Mouse (Mus musculus) c-Kit-positive CD71-positive TER-119-negative erythroid progenitor cells, embryonic 14.5 days (primary cell): ENCODE data around the gene Blnk.

ENCODE experiments used
- DNase-seq: peaks from one replicate; pipeline ENCODE4 v3.0.0-alpha.2; 2013; ENCODE audit warnings: low read depth

Blnk gene

DNA sequence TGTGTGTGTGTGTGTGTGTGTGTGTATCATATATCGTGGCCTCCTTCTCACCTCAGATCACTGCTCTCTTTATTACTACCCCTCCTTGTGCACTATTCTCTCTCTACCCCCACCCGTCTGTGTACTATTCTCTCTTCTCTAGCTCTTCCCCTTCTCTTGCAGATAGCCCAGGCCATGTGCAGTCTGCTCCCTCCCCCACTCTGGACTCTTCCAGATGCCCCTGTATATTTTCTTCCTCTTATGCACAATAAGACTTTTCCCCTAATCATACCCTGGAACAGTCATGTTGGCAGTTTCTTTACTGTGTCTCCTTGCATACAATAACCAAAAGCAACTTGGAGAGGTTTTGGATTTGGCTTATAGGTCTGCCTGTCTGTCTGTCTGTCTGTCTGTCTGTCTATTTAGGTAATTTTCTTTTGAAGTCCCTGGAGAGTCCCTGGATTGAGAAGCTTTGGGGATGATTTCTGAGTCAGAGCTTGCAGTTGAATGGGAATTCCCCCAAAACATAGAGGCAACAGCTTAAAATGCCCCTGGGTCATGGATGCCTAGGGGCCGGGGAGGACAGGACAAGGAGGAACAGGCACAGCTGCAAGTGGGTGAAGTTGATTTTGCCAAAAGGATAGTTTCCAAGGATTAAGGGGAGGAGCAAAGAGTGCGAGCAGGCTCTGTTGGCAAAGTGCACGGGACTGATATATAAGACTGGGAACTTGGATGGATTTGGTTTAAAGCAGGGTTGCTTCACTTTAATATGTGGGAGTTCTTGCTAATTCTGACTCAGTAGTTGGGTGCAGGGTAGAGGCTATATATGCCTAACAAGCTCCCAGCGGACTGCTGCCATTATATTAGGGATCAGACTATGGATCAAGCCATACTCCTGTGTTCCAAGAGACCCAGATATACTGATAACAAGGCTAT lies 29.1 kb downstream of the Blnk start:
- no peak for DNase-seq

DNA sequence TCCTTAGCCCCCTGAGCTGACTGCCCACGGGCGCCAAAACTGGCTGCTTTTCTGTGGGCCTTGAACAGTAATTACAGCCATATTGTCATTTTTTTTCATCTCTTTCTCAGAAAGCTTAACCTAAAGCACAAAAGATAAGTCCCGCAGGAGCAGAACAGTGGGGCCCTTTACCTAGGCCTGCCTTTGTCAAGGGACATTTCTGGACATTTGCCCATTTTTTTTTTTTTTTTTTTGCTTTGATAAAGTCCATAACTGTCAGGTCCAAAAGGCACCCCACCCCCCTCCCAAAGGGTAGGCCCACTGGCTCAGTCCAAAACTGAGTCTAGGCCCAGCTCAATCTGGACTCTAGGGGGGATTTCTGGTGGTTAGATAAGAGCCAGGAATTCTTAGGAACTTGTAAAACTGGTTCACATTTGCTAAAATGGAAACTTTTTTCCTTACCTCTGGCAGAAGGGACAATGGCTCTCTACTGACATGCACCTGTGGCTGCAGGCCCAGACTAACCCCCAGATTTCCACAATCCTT lies 29.9 kb downstream of the Blnk start:
- no peak for DNase-seq

GRCm38 (mm10) chr19:40962988-40963387 lies 31.3 kb downstream of the Blnk start:
- peak; percentile 38 for DNase-seq

DNA sequence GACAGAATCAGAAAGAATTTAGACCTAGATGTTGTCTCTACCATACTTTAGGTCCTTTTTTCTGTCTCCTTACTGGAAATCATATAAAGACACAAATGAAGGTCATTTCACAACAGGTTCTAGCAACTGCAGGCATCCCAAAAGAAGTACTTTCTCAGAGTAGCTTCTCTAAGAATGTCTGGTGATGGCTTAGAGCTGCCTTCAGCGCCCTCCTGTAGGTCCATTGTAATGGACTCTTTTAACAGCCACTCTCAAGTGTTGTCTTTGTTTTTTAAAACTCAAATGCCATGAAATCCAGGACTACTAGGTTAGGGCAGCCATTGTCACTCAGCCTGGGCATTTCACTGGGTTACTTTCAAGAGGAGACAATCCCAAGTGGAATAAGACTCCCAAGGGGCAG lies 35.4 kb downstream of the Blnk start:
- no peak for DNase-seq

GRCm38 (mm10) chr19:40946937-40947577 lies 47.3 kb downstream of the Blnk start:
- DNase-seq = no peak

- DNase-seq = no peak
These were observed 50.8 kb downstream of the Blnk start for GRCm38 (mm10) chr19:40943552-40943951.

GRCm38 (mm10) chr19:40936038-40936437 lies 58.3 kb downstream of the Blnk start:
- DNase-seq = no peak

DNA sequence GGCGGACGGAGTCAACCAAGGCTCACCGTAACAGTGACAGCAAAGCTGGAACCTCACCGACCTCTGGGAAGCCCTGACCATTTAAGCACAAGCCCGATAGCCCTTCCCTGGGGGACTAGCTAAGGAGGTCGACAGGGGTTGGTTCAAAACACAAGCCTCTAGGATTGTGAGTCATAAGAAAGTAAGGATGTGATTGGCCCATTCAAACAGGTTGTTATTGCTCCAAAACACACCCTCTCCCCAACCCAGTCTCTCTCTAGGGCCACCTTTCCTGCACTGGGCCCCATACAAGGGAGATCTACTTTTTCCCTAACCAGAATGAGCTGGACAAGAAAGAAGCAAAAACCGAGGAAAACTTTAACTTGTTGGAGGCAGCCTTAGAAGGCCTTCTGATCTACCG lies 59.0 kb downstream of the Blnk start:
- no peak for DNase-seq

- DNase-seq = no peak
These were observed 62.6 kb downstream of the Blnk start for GRCm38 (mm10) chr19:40931581-40932369.

DNA sequence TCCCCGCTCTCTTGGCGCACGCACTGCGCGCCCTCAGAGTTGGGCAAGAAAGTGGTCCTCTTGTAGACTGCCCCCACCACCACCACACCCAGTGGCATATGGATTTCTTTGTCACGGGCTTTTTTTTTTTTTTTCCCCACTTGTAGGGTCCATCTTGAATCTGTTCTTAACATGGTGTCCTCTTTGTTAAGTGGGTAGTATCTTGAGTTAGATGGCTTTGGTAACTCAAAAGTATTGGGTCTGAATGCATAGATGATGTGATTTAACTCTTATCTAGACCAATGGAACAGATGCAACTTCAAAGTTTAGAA lies 99.0 kb downstream of the Blnk start:
- DNase-seq = peak; percentile 8

GRCm38 (mm10) chr19:40894519-40895392 lies 99.6 kb downstream of the Blnk start, which contains the start of gene Zfp518a:
Gene Zfp518a (plus strand): TSS chr19:40894705.
- peak; percentile 72 for DNase-seq

- no peak for DNase-seq
These were observed 100.2 kb downstream of the Blnk start for GRCm38 (mm10) chr19:40894071-40894506.

- no peak for DNase-seq
These were observed 105.4 kb downstream of the Blnk start for GRCm38 (mm10) chr19:40888887-40889286.

- DNase-seq = no peak
These were observed 112.6 kb downstream of the Blnk start for GRCm38 (mm10) chr19:40881700-40882099.
